Mouse (Mus musculus) left cerebral cortex, postnatal 36 days (tissue): ENCODE data around the gene Steap1. TPM values are rescaled to one million over a fixed set of nuclear protein-coding genes. Genes with fewer than 3 reads are reported as not detected.

Experiments
- DNase-seq, 2 experiments: peaks; one replicate each; pipeline ENCODE4 v3.0.0; 2021 to 2022; ENCODE audit warnings: low spot score in 2 of 2, mixed read lengths in 1 of 2
- intact Hi-C: fragments of 180-260 bp; cut with DNase I; formaldehyde crosslinking; loops from one replicate; pipeline ENCODE4 v1.15.1; 2025
- total RNA-seq, 2 experiments: library from RNA; stranded (reverse); gene quantifications; 2 replicates each; pipeline ENCODE4 v1.2.3; 2021

Steap1 gene
- total RNA-seq, 2 experiments from 2014 or later: not detected

DNA sequence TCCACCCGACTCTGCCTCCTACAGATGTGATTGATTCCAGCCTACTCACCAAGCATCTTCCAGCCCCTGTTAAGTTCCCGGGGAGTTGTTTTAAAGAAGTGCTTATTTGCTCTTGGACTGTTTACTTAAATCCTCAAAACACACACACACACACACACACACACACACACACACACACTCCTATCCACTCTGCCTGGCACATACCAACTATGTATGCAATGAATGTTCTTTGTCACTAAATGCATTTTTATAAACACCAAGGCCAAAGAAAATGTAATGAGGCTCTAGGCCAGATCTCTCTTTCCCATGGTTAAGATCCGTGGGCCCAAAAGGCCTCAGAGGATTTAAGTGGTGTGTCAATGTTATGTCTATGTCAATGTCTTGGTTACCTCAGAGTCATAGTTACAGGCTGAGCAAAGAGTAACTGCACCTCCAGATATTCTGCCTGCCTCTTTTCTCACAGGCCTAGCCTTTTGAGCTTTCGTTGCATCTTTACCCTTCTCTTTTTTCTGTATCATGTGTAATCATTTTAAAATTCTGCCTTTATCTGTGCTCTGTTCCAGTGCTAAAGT, 56.9 kb downstream of the Steap1 start:
- DNase-seq: no peak
- intact Hi-C loops: loop anchor here (5.0 kb wide), 1 partner anchor 45 kb away; no protein-coding TSS in a partner anchor

DNA sequence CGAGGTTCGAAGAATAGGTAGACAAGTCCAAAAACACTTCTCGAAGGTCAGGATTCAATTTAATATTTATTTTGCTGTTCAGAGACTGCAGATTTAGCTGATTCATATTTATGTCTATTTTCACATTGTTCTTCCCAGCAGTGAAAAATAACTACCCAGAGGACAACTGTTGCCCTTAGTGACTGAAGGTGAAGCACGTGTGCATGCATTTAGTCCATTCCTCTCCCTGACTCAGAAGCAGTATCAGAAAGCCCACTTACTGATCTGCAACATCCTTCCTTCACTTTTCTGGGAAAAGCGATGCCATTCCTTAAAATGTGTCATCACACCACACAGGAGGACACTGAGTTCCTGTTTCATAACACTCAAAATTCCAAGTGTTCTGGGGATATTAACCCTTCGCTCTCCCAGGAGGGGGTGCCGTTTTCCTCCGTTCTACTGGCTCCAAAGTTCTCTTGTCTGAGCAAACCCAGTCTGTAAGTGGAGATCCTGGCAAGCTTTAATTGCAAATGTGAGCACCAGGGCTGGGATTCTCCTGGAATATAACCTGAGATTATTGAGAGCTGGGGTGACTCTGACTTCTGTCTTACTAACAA, 60.1 kb downstream of the Steap1 start:
- intact Hi-C loops: no loop called here
- DNase-seq: no peak

DNA sequence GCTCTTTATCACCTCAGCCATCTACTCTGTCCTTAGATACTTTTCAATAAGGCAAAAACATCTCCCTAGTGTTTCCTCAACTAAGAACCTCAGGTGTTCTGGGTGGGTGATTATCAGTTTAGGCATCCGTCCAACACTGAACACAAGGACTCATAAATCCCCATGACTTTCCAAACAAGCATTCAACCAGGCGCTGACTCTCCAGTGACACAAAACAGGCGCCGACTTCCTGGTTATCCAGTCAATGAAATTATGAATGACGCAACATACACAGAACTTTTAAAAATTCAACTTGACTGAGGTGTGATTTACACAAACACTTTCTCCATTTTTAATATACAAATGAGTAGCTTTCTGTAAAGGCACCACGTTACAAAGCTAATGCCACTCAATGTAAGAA, 60.9 kb downstream of the Steap1 start:
- intact Hi-C loops: no loop called here
- DNase-seq: no peak

DNA sequence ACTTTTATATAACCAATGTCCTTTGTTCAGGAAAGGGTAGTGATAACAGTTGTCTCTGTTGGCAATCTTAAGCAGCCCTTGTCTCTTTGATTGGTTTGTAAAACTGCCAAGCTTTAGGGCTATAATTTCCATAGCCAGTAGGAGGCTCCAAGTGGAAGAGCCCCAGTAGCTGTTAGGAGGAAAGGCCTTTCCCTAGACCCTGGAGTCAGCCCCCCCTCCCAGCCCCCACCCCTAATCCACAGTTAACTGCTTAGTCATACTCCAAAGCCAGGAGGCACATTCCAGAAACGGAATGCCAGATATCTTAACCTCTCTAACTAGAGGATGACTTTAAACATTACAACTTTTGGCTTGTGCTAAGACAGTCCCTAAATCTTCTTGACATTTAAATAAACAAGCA, 62.2 kb downstream of the Steap1 start:
- DNase-seq: no peak
- intact Hi-C loops: no loop called here

Other genes starting within 250 kb of the Steap1 start
- gene Cldn12, start 234.4 kb downstream of the Steap1 start, total RNA-seq: 10 to 100 TPM; 42.1 to 44.2 TPM
- 10 to 100 TPM in 1 of 2 experiments, 1 to 10 TPM in 1; 9.0 to 12.0 TPM for gene Gtpbp10, start 189.8 kb downstream of the Steap1 start, total RNA-seq
- gene Gm8773, start 175.5 kb downstream of the Steap1 start, total RNA-seq: not detected
- gene Cfap69, start 85.1 kb downstream of the Steap1 start, total RNA-seq: 10 to 100 TPM; 16.8 to 33.1 TPM
- 1 to 10 TPM; 8.1 to 8.8 TPM for gene Steap2, start 54.7 kb downstream of the Steap1 start, total RNA-seq